Mouse (Mus musculus) hindbrain, embryonic 16.5 days (tissue): ENCODE measurements around the gene Necap1. TPM values are rescaled to one million over a fixed set of nuclear protein-coding genes. Genes with fewer than 3 reads are reported as not detected.

ENCODE experiments used
- ATAC-seq: fragments of 200-750 bp; cut with Nextera tagmentation; 2 replicates; pipeline ENCODE4 v1.8.0; 2017; ENCODE audit warnings: moderate TSS enrichment, moderate library complexity
- H3K27ac ChIP-seq: fragments of 300-500 bp; sonication (generic); 2 replicates; pipeline ENCODE4 v1.5.1; 2014; ENCODE audit warnings: low read depth, mild to moderate bottlenecking, control low read depth, low read length, moderate library complexity
- H3K27me3 ChIP-seq: fragments of 300-500 bp; sonication (generic); replicated peaks from 2 replicates; pipeline ENCODE4 v1.6.1; 2014; ENCODE audit warnings: low read length; ENCODE audit not compliant: control insufficient read depth, insufficient read depth
- H3K36me3 ChIP-seq: fragments of 300-500 bp; sonication (generic); 2 replicates; pipeline ENCODE4 v1.6.1; 2014; ENCODE audit warnings: mild to moderate bottlenecking, low read length, moderate library complexity, mixed read lengths; ENCODE audit not compliant: control insufficient read depth, insufficient read depth
- H3K4me1 ChIP-seq: fragments of 300-500 bp; sonication (generic); 2 replicates; pipeline ENCODE4 v1.6.1; 2014; ENCODE audit warnings: low read depth, low read length; ENCODE audit not compliant: control insufficient read depth, insufficient read depth
- H3K4me2 ChIP-seq: fragments of 300-500 bp; sonication (generic); 2 replicates; pipeline ENCODE4 v1.6.1; 2014; ENCODE audit warnings: mild to moderate bottlenecking, low read length, control low read depth, moderate library complexity
- H3K4me3 ChIP-seq: fragments of 300-500 bp; sonication (generic); 2 replicates; pipeline ENCODE4 v1.5.1; 2014; ENCODE audit warnings: mild to moderate bottlenecking, low read length, control low read depth, moderate library complexity
- H3K9ac ChIP-seq: fragments of 300-500 bp; sonication (generic); 2 replicates; pipeline ENCODE4 v1.6.1; 2014; ENCODE audit warnings: low read depth, mild to moderate bottlenecking, control low read depth, low read length, moderate library complexity
- H3K9me3 ChIP-seq: fragments of 300-500 bp; sonication (generic); 2 replicates; pipeline ENCODE4 v1.6.1; 2014; ENCODE audit warnings: mild to moderate bottlenecking, low read length, moderate library complexity; ENCODE audit not compliant: control insufficient read depth
- WGBS: fragments of 180-500 bp; shearing (Covaris S2); extraction: QIAGEN DNeasy Blood & Tissue Kit; methylation state at CpG from one replicate; pipeline ENCODE4 v1.1.7; 2014; 5-methylcytosine and 5-hydroxymethylcytosine counted together
- polyA plus RNA-seq: library from polyadenylated mRNA; unstranded; fragments of >200 nt; fragmentation: Nextera tagmentation; extraction: Ambion mirVana; gene quantifications from 2 replicates; pipeline ENCODE4 v1.2.1, GENCODE M21; 2015

Necap1 gene
- polyA plus RNA-seq, 1 experiment from 2014 or later, result 177 TPM

GRCm38 (mm10) chr6:122852696-122853095, 21.6 kb upstream of the Necap1 start:
- H3K4me1 ChIP-seq, result no peaks in the 10 kb centered on the region
- no peak for ATAC-seq
- 87% methylated on average over 2 of the region's 2 CpGs for WGBS
- no peaks in the 10 kb centered on the region for H3K36me3 ChIP-seq
- no peak overlapping the region for H3K4me2 ChIP-seq
- H3K27ac ChIP-seq, result no peak overlapping the region
- H3K9ac ChIP-seq, result no peak overlapping the region
- no peaks in the 10 kb centered on the region for H3K9me3 ChIP-seq
- no peak overlapping the region for H3K4me3 ChIP-seq
- H3K27me3 ChIP-seq, result no peaks in the 10 kb centered on the region

- H3K27ac ChIP-seq, result no peak overlapping the region
- no peaks in the 10 kb centered on the region for H3K36me3 ChIP-seq
- no peaks in the 10 kb centered on the region for H3K27me3 ChIP-seq
- H3K9ac ChIP-seq, result no peak overlapping the region
- no peak overlapping the region for H3K4me2 ChIP-seq
- no peak for ATAC-seq
- no peaks in the 10 kb centered on the region for H3K4me1 ChIP-seq
- H3K9me3 ChIP-seq, result no peaks in the 10 kb centered on the region
- no peak overlapping the region for H3K4me3 ChIP-seq
- WGBS, result 81% methylated on average over 12 of the region's 12 CpGs
Observed at GRCm38 (mm10) chr6:122854552-122854951, 19.7 kb upstream of the Necap1 start.

GRCm38 (mm10) chr6:122855955-122856354, 18.3 kb upstream of the Necap1 start, which contains the start of gene C3ar1:
Gene C3ar1, minus strand, starts transcription at chr6:122856161.
- no peak for ATAC-seq
- no peaks in the 10 kb centered on the region for H3K9me3 ChIP-seq
- H3K27me3 ChIP-seq, result no peaks in the 10 kb centered on the region
- WGBS, result 85% methylated on average over 7 of the region's 7 CpGs
- H3K4me2 ChIP-seq, result no peak within 1 kb of the TSS
- H3K36me3 ChIP-seq, result no peaks in the 10 kb centered on the region
- H3K27ac ChIP-seq, result no peak within 1 kb of the TSS
- H3K4me1 ChIP-seq, result no peaks in the 10 kb centered on the region
- no peak within 1 kb of the TSS for H3K4me3 ChIP-seq
- no peak within 1 kb of the TSS for H3K9ac ChIP-seq

GRCm38 (mm10) chr6:122862434-122862833, 11.8 kb upstream of the Necap1 start:
- no peak overlapping the region for H3K4me2 ChIP-seq
- H3K4me1 ChIP-seq, result no peaks in the 10 kb centered on the region
- WGBS, result 80% methylated on average over 6 of the region's 6 CpGs
- H3K9ac ChIP-seq, result no peak overlapping the region
- H3K27me3 ChIP-seq, result no peaks in the 10 kb centered on the region
- H3K4me3 ChIP-seq, result no peak overlapping the region
- H3K9me3 ChIP-seq, result peaks cover 6% of the 10 kb centered on the region
- no peaks in the 10 kb centered on the region for H3K36me3 ChIP-seq
- ATAC-seq, result no peak
- H3K27ac ChIP-seq, result no peak overlapping the region

DNA sequence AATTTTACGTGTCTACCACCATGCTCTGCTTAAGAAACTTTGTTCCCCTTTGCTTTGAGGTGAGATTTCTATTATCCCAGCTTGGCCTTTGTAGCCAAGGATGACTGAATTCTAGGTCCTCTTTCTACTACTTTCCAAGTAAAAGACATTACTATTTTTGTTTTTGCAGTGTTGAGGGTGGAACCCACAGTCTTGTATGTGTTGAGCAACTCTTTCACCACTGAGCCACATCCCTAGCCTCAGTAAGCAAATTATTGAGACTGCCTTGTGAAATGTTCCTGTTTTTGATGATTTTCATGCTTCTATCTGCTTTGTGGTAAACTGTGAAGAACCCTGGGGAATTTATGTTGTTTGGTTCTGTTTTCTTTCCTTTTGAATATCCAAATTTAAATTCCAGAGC, 11.4 kb upstream of the Necap1 start:
- no peaks in the 10 kb centered on the region for H3K4me1 ChIP-seq
- H3K4me2 ChIP-seq, result no peak overlapping the region
- no peak overlapping the region for H3K9ac ChIP-seq
- ATAC-seq, result no peak
- 85% methylated on average over 1 of the region's 1 CpGs for WGBS
- H3K9me3 ChIP-seq, result peaks cover 6% of the 10 kb centered on the region
- H3K4me3 ChIP-seq, result no peak overlapping the region
- no peaks in the 10 kb centered on the region for H3K36me3 ChIP-seq
- H3K27ac ChIP-seq, result no peak overlapping the region
- H3K27me3 ChIP-seq, result no peaks in the 10 kb centered on the region

DNA sequence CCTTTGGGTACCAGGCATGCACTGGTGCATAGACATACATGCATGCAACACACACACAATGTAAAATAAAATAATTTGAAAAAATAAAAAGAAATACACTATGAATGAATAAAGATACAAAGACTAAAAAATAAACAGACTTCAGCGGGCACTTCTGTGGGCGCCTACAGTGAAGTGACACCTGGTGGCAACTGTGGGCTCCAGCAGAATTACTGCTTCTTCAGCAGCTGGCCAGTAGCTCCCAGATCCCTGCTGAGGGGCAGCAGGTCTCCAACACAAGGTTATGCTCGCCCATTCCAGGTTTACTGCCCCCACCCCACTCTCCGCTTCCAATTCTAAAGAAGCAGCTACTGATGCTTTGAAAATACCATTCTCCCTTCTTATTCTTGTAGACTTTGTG, 6.4 kb upstream of the Necap1 start:
- H3K27ac ChIP-seq, result no peak overlapping the region
- no peak overlapping the region for H3K4me3 ChIP-seq
- H3K4me2 ChIP-seq, result no peak overlapping the region
- H3K9me3 ChIP-seq, result no peaks in the 10 kb centered on the region
- H3K36me3 ChIP-seq, result no peaks in the 10 kb centered on the region
- WGBS, result 64% methylated on average over 4 of the region's 4 CpGs
- H3K27me3 ChIP-seq, result 0 out of 2 replicates have a peak, but pooled peaks cover 2% of the 10 kb centered on the region
- H3K4me1 ChIP-seq, result no peaks in the 10 kb centered on the region
- no peak overlapping the region for H3K9ac ChIP-seq
- ATAC-seq, result 0 out of 2 replicates have a peak, but pooled peaks have one; percentile 56

DNA sequence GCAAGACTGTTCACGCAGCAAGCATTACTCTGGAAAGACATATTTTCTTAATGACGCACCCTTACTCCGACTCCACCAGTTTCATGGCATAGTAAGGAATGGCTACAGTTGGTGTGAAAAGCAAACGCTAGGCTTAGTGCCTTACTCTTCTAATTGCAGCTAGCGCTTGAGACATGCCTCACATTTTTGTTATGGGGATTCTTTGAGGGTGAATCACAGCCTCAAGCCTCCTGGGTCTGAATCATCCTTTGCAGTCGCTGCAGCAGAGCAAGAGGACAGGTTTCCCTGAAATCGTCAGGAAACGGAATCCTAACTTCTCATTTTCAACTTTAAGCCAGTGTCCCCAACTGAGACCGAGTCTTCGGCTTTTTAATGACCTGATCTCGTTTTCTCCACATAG, 4.4 kb upstream of the Necap1 start:
- no peak overlapping the region for H3K9ac ChIP-seq

GRCm38 (mm10) chr6:122872800-122873199, 1.5 kb upstream of the Necap1 start:
- Histone ChIP-seq H3K4me3 (no peak overlapping the region), H3K27me3 (0 out of 2 replicates have a peak, but pooled peaks cover 2% of the 10 kb centered on the region), H3K36me3 (peaks cover 4% of the 10 kb centered on the region; the same call in 1 of the 2 replicates), H3K27ac (no peak overlapping the region), H3K9me3 (no peaks in the 10 kb centered on the region), H3K9ac (no peak overlapping the region), H3K4me2 (no peak overlapping the region), H3K4me1 (peaks cover 12% of the 10 kb centered on the region)
- no peak for ATAC-seq
- WGBS, result 98% methylated on average over 5 of the region's 5 CpGs

More for the DNA sequence above, 4.4 kb upstream of the Necap1 start:
- Histone ChIP-seq H3K27ac (no peak overlapping the region), H3K4me1 (no peaks in the 10 kb centered on the region), H3K4me2 (no peak overlapping the region), H3K9me3 (no peaks in the 10 kb centered on the region), H3K36me3 (no peaks in the 10 kb centered on the region), H3K4me3 (no peak overlapping the region), H3K27me3 (0 out of 2 replicates have a peak, but pooled peaks cover 2% of the 10 kb centered on the region)
- WGBS, result 87% methylated on average over 11 of the region's 11 CpGs
- no peak for ATAC-seq

GRCm38 (mm10) chr6:122874720-122875389, 581 bp downstream of the Necap1 start:
- ATAC-seq, result peak; percentile 75
- no peaks in the 10 kb centered on the region for H3K9me3 ChIP-seq
- 0 out of 2 replicates have a peak, but pooled peaks cover 2% of the 10 kb centered on the region for H3K27me3 ChIP-seq
- peak overlapping the region; percentile 65 for H3K4me2 ChIP-seq
- peak overlapping the region; percentile 66 for H3K4me3 ChIP-seq
- H3K4me1 ChIP-seq, result peaks cover 14% of the 10 kb centered on the region
- H3K9ac ChIP-seq, result peak overlapping the region; percentile 82
- H3K36me3 ChIP-seq, result peaks cover 4% of the 10 kb centered on the region; the same call in 1 of the 2 replicates
- under 1% methylated on average over 31 of the region's 31 CpGs for WGBS
- peak overlapping the region; percentile 90 for H3K27ac ChIP-seq
